18 mouse cellular contexts compared by ENCODE assay signal in the genomic region with DNA sequence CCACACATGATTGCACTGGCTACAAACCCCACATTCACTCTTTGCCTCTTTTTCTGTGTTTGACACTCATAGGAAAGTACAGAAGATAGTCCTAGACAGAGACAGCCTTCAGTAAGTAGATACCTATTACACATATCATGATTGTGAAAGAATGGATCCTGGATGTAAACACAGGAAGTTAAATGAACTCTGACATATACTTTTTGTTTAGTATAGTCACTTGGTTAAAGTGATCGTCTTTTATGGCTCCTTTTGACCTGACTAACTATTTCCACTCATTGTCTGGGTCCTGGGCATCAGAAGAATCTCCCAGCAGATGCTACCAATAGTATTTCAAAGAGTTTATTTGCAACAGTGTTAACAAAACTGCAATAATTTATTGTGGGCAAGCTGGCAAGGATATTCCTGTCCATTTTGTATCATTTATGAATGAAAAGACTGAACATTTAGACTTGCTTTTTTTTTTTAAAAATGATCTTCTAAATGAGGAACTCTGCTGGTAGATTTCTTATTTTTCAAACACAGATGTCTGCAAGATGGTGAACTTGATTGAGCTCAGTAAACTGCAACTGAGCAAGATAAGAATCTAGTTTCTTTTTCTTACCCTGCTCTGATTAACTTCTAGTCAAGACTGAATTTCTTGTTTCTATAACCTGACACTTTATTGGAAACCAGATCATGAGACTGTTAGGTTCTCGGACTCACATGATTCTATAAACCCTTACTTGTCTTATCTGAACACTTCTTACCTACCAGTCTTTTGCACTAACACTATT. TPM values are rescaled to one million over a fixed set of nuclear protein-coding genes. Genes with fewer than 3 reads are reported as not detected.
"Had no signal": no experiment of that assay in that cellular context is flagged by ENCODE, and none has a peak within 500 bp of the region (broad histone marks: within the 10 kb centered on the region; RNA-seq: fewer than 3 reads in every experiment).

No protein-coding gene starts in this region.

- H3K9ac ChIP-seq: limb, embryonic 15.5 days; liver, embryonic 13.5 days; liver, postnatal 0 days; lung, embryonic 15.5 days; midbrain, embryonic 13.5 days; neural tube, embryonic 15.5 days had no signal

- DNase-seq: kidney, adult 2 months; kidney, postnatal 25 days; liver, embryonic 13.5 days; liver, postnatal 0 days; lung, postnatal 14 days; thymus, adult 18-20 months; thymus, postnatal 14 days had no signal

- H3K4me3 ChIP-seq: left cerebral cortex, adult 2 months; limb, embryonic 15.5 days; liver, embryonic 13.5 days; lung, embryonic 15.5 days; midbrain, embryonic 13.5 days; neural tube, embryonic 15.5 days had no signal

- H3K4me2 ChIP-seq: limb, embryonic 15.5 days; liver, embryonic 13.5 days; lung, embryonic 15.5 days; midbrain, embryonic 13.5 days; neural tube, embryonic 15.5 days had no signal

- H3K27me3 ChIP-seq: limb, embryonic 15.5 days; liver, embryonic 13.5 days; lung, embryonic 15.5 days; midbrain, embryonic 13.5 days; neural tube, embryonic 15.5 days had no signal

- ATAC-seq: liver, postnatal 0 days; midbrain, embryonic 13.5 days had no signal

- H3K4me1 ChIP-seq: limb, embryonic 15.5 days; liver, embryonic 13.5 days; lung, embryonic 15.5 days; midbrain, embryonic 13.5 days; neural tube, embryonic 15.5 days had no signal

- H3K36me3 ChIP-seq: limb, embryonic 15.5 days; liver, embryonic 13.5 days; lung, embryonic 15.5 days; midbrain, embryonic 13.5 days; neural tube, embryonic 15.5 days had no signal

- H3K27ac ChIP-seq: left cerebral cortex, adult 2 months; limb, embryonic 15.5 days; liver, embryonic 13.5 days; lung, embryonic 15.5 days; macrophage; midbrain, embryonic 13.5 days; neural tube, embryonic 15.5 days had no signal

- H3K9me3 ChIP-seq: limb, embryonic 15.5 days; liver, embryonic 13.5 days; lung, embryonic 15.5 days; midbrain, embryonic 13.5 days; neural tube, embryonic 15.5 days had no signal

RNA-seq across cellular contexts. Expression of gene Rgs1, which starts 7.7 kb away (rescaled TPM):
- total RNA-seq: layer of hippocampus, postnatal 25 days; midbrain, postnatal 0 days had no signal
- polyA plus RNA-seq: kidney, embryonic 16.5 days; limb, embryonic 11.5 days; midbrain, embryonic 13.5 days; midbrain, postnatal 0 days; neural tube, embryonic 11.5 days; neural tube, embryonic 15.5 days had no signal
